In genomic region chr10:56599923-56600322, GRCm38 (mm10) we compare ENCODE assay signal across 15 mouse cellular contexts.
DNase-seq lines count a peak whose midpoint lies in the region; ATAC-seq lines count a peak whose summit lies in the region.
"Had no signal": no experiment of that assay in that cellular context is flagged by ENCODE, and none has a peak within 500 bp of the region (broad histone marks: within the 10 kb centered on the region; RNA-seq: fewer than 3 reads in every experiment).

No protein-coding gene starts in this region.

- 0 out of 2 replicates have a peak, but pooled peaks cover 2% of the 10 kb centered on the region for H3K4me1 ChIP-seq in kidney, embryonic 16.5 days (ENCODE audit: insufficient read depth, low read length)
- H3K4me1 ChIP-seq in liver, embryonic 11.5 days (replicated peaks; ENCODE audit: control insufficient read depth, insufficient read depth, low read length): no peaks in the 10 kb centered on the region
- H3K4me1 ChIP-seq: forebrain, embryonic 13.5 days had no signal

- no peak overlapping the region for H3K4me3 ChIP-seq in kidney, embryonic 16.5 days (ENCODE audit: low read length)
- no peak overlapping the region for H3K4me3 ChIP-seq in liver, embryonic 11.5 days (ENCODE audit: low read depth, low read length)
- H3K4me3 ChIP-seq: forebrain, embryonic 13.5 days; heart, embryonic 15.5 days had no signal

- H3K9me3 ChIP-seq in kidney, embryonic 16.5 days (ENCODE audit: low read length): no peaks in the 10 kb centered on the region
- no peaks in the 10 kb centered on the region for H3K9me3 ChIP-seq in liver, embryonic 11.5 days (ENCODE audit: control insufficient read depth, low read length)
- H3K9me3 ChIP-seq: forebrain, embryonic 13.5 days; heart, embryonic 15.5 days had no signal

- 34% methylated on average over 4 of the region's 4 CpGs for WGBS in kidney, embryonic 16.5 days
- 60% methylated on average over 4 of the region's 4 CpGs for WGBS in liver, embryonic 11.5 days

- no peak for ATAC-seq in kidney, embryonic 16.5 days (ENCODE audit: low FRiP score, low TSS enrichment)
- ATAC-seq in liver, embryonic 11.5 days (replicated peaks; ENCODE audit: low FRiP score): no peak
- ATAC-seq: forebrain, embryonic 13.5 days had no signal

- H3K4me2 ChIP-seq in kidney, embryonic 16.5 days (replicated peaks; ENCODE audit: low read depth, low read length): no peak overlapping the region
- H3K4me2 ChIP-seq in liver, embryonic 11.5 days: no peak overlapping the region
- H3K4me2 ChIP-seq: forebrain, embryonic 13.5 days; heart, embryonic 15.5 days had no signal

- no peak overlapping the region for H3K9ac ChIP-seq in kidney, embryonic 16.5 days (replicated peaks; ENCODE audit: low read length)
- no peak overlapping the region for H3K9ac ChIP-seq in liver, embryonic 11.5 days (ENCODE audit: low read depth, low read length)
- H3K9ac ChIP-seq: forebrain, embryonic 13.5 days; heart, embryonic 15.5 days had no signal

- no peaks in the 10 kb centered on the region for H3K36me3 ChIP-seq in kidney, embryonic 16.5 days (ENCODE audit: insufficient read depth, low read length)
- no peaks in the 10 kb centered on the region for H3K36me3 ChIP-seq in liver, embryonic 11.5 days (ENCODE audit: control insufficient read depth, insufficient read depth, low read length)
- H3K36me3 ChIP-seq: heart, embryonic 15.5 days had no signal

- H3K27ac ChIP-seq in kidney, embryonic 16.5 days (ENCODE audit: low read length): no peak overlapping the region
- no peak overlapping the region for H3K27ac ChIP-seq in liver, embryonic 11.5 days (ENCODE audit: low read depth, low read length)
- H3K27ac ChIP-seq: forebrain, embryonic 13.5 days; heart, embryonic 15.5 days; macrophage had no signal

- peak; percentile 22 for DNase-seq in adrenal gland, postnatal 14 days
- no peak for DNase-seq in adrenal gland, postnatal 10 days
- peak; percentile 13 for DNase-seq in kidney, adult 11 months
- DNase-seq in kidney, adult 8-10 months: peak; percentile 15 to 18
- DNase-seq in lung, postnatal 25 days (ENCODE audit: low spot score): peak; percentile 30
- DNase-seq in spleen, postnatal 36 days (ENCODE audit: low spot score in 2 of 2): no peak
- no peak for DNase-seq in liver, embryonic 11.5 days (ENCODE audit: low spot score)
- DNase-seq: layer of hippocampus, adult 9-11 months; liver; midbrain, embryonic 14.5 days; thymus, postnatal 36 days had no signal

- H3K27me3 ChIP-seq in kidney, embryonic 16.5 days (ENCODE audit: insufficient read depth, low read length): no peaks in the 10 kb centered on the region
- no peaks in the 10 kb centered on the region for H3K27me3 ChIP-seq in liver, embryonic 11.5 days (replicated peaks; ENCODE audit: control insufficient read depth, insufficient read depth, low read length)
- H3K27me3 ChIP-seq: forebrain, embryonic 13.5 days; heart, embryonic 15.5 days had no signal

Comparison
In these comparisons a context has a peak if more than half of its experiments do, and no peak if none do; other contexts are left out.
1. DNase-seq: peak in adrenal gland, postnatal 14 days (single experiment), kidney, adult 11 months (single experiment), kidney, adult 8-10 months (2 of 2) and lung, postnatal 25 days (single experiment); none in adrenal gland, postnatal 10 days (single experiment), spleen, postnatal 36 days (0 of 2) and liver, embryonic 11.5 days (single experiment).